Mouse (Mus musculus): ENCODE measurements around the gene Pdcl3. TPM values are rescaled to one million over a fixed set of nuclear protein-coding genes. Genes with fewer than 3 reads are reported as not detected.

Gene Pdcl3
- 10 to 100 TPM; 38.7 to 41.3 TPM for total RNA-seq (2021)
- long read RNA-seq, experiment 1, transcript Pdcl3-201 (6 exons, 3,914 nt) = major isoform, 25 of 29 reads
- long read RNA-seq, experiment 1, partial matches to known transcripts = 2 of 29 reads
- long read RNA-seq, experiment 1, other reads (novel, unspliced or antisense) = 2 of 29 reads
- long read RNA-seq, experiment 2, transcript Pdcl3-201 (6 exons, 3,914 nt) = major isoform, 30 of 32 reads
- long read RNA-seq, experiment 2, partial matches to known transcripts = 0 of 32 reads
- long read RNA-seq, experiment 2, other reads (novel, unspliced or antisense) = 2 of 32 reads

GRCm38 (mm10) chr1:38985308-38985707 is at the start of gene Pdcl3:
Gene Pdcl3, plus strand, starts transcription at chr1:38985608.
- DNase-seq (ENCODE audit: low spot score in 2 of 2) = no peak

GRCm38 (mm10) chr1:38936780-38937179 is 48.6 kb upstream of the Pdcl3 start:
- peak; percentile 18 to 43 for DNase-seq (ENCODE audit: low spot score in 2 of 2)

GRCm38 (mm10) chr1:38938849-38939248 is 46.6 kb upstream of the Pdcl3 start, which contains the start of gene Nms:
Gene Nms, plus strand, starts transcription at chr1:38939149.
- DNase-seq (ENCODE audit: low spot score in 2 of 2) = no peak

GRCm38 (mm10) chr1:38939608-38940007 is 45.8 kb upstream of the Pdcl3 start:
- no peak for DNase-seq (ENCODE audit: low spot score in 2 of 2)

GRCm38 (mm10) chr1:38956457-38956856 is 29.0 kb upstream of the Pdcl3 start:
- no peak for DNase-seq (ENCODE audit: low spot score in 2 of 2)

GRCm38 (mm10) chr1:38969116-38969515 is 16.3 kb upstream of the Pdcl3 start:
- no peak for DNase-seq (ENCODE audit: low spot score in 2 of 2)

- no peak for DNase-seq (ENCODE audit: low spot score in 2 of 2)
Observed at GRCm38 (mm10) chr1:38971712-38972111, 13.7 kb upstream of the Pdcl3 start.

GRCm38 (mm10) chr1:38972986-38973592 is 12.3 kb upstream of the Pdcl3 start:
- peak; percentile 24 to 29 for DNase-seq (ENCODE audit: low spot score in 2 of 2)

- DNase-seq (ENCODE audit: low spot score in 2 of 2) = no peak
Observed at GRCm38 (mm10) chr1:38979953-38980352, 5.5 kb upstream of the Pdcl3 start.

GRCm38 (mm10) chr1:38983870-38984269 is 1.5 kb upstream of the Pdcl3 start:
- no peak for DNase-seq (ENCODE audit: low spot score in 2 of 2)

GRCm38 (mm10) chr1:38987080-38987864 is 1.9 kb downstream of the Pdcl3 start:
- peak; percentile 91 to 96 for DNase-seq (ENCODE audit: low spot score in 2 of 2)

- DNase-seq (ENCODE audit: low spot score in 2 of 2) = no peak
Observed at GRCm38 (mm10) chr1:38987865-38988211, 2.4 kb downstream of the Pdcl3 start.

- no peak for DNase-seq (ENCODE audit: low spot score in 2 of 2)
Observed at GRCm38 (mm10) chr1:38988357-38988756, 2.9 kb downstream of the Pdcl3 start.

GRCm38 (mm10) chr1:38992365-38992764 is 7.0 kb downstream of the Pdcl3 start:
- DNase-seq (ENCODE audit: low spot score in 2 of 2) = no peak

GRCm38 (mm10) chr1:39001106-39001505 is 15.7 kb downstream of the Pdcl3 start:
- DNase-seq (ENCODE audit: low spot score in 2 of 2) = peak; percentile 83 to 84

GRCm38 (mm10) chr1:39005751-39006354 is 20.4 kb downstream of the Pdcl3 start:
- no peak for DNase-seq (ENCODE audit: low spot score in 2 of 2)

- DNase-seq (ENCODE audit: low spot score in 2 of 2) = no peak
Observed at GRCm38 (mm10) chr1:39006830-39007829, 21.7 kb downstream of the Pdcl3 start.

- DNase-seq (ENCODE audit: low spot score in 2 of 2) = peak; percentile 76 to 79
Observed at GRCm38 (mm10) chr1:39010583-39011021, 25.2 kb downstream of the Pdcl3 start.

- peak; percentile 69 to 71 for DNase-seq (ENCODE audit: low spot score in 2 of 2)
Observed at GRCm38 (mm10) chr1:39012576-39012975, 27.2 kb downstream of the Pdcl3 start.

GRCm38 (mm10) chr1:39013843-39014242 is 28.4 kb downstream of the Pdcl3 start:
- peak; percentile 22 to 43 for DNase-seq (ENCODE audit: low spot score in 2 of 2)
